Comparison of ENCODE assay signal across 10 mouse cellular contexts in genomic region chr8:103413589-103414575, GRCm38 (mm10).
DNase-seq lines count a peak whose midpoint lies in the region; ATAC-seq lines count a peak whose summit lies in the region.
"Had no signal": no experiment of that assay in that cellular context is flagged by ENCODE, and none has a peak within 500 bp of the region (broad histone marks: within the 10 kb centered on the region; RNA-seq: fewer than 3 reads in every experiment).

No protein-coding gene starts in this region.

- ATAC-seq in midbrain, embryonic 16.5 days = no peak
- no peak for ATAC-seq in stomach, embryonic 15.5 days (ENCODE audit: insufficient read depth, low FRiP score, low read depth)
- ATAC-seq in CD4-positive, CD25-positive, alpha-beta regulatory T cell, adult 4 months = no peak

- 71% methylated on average over 11 of the region's 11 CpGs for WGBS in midbrain, embryonic 10.5 days
- WGBS in midbrain, embryonic 16.5 days = 58% methylated on average over 11 of the region's 11 CpGs
- 48% methylated on average over 11 of the region's 11 CpGs for WGBS in stomach, embryonic 15.5 days

- no peak overlapping the region for H3K4me3 ChIP-seq in midbrain, embryonic 10.5 days
- H3K4me3 ChIP-seq in midbrain, embryonic 16.5 days (ENCODE audit: low read depth, low read length) = no peak overlapping the region
- H3K4me3 ChIP-seq in stomach, embryonic 15.5 days (replicated peaks) = no peak overlapping the region
- H3K4me3 ChIP-seq: layer of hippocampus, adult 2 months; megakaryocyte, embryonic 14.5 days had no signal

- H3K9me3 ChIP-seq in midbrain, embryonic 10.5 days (replicated peaks) = no peaks in the 10 kb centered on the region
- no peaks in the 10 kb centered on the region for H3K9me3 ChIP-seq in midbrain, embryonic 16.5 days (replicated peaks; ENCODE audit: control insufficient read depth, low read length, poor library complexity, severe bottlenecking)
- no peaks in the 10 kb centered on the region for H3K9me3 ChIP-seq in stomach, embryonic 15.5 days

- peak; percentile 33 for DNase-seq in adrenal gland, postnatal 10 days
- no peak for DNase-seq in adrenal gland, adult 8-10 months
- DNase-seq in midbrain, embryonic 10.5 days (ENCODE audit: low spot score) = no peak
- DNase-seq in kidney, postnatal 14 days = peak; percentile 34
- no peak for DNase-seq in cerebellum, adult 8-10 months

- no peaks in the 10 kb centered on the region for H3K27me3 ChIP-seq in midbrain, embryonic 10.5 days (ENCODE audit: low read depth, poor library complexity, severe bottlenecking)
- no peaks in the 10 kb centered on the region for H3K27me3 ChIP-seq in midbrain, embryonic 16.5 days (ENCODE audit: control insufficient read depth, insufficient read depth, low read depth, low read length)
- H3K27me3 ChIP-seq in stomach, embryonic 15.5 days (replicated peaks) = no peaks in the 10 kb centered on the region
- H3K27me3 ChIP-seq: megakaryocyte, embryonic 14.5 days had no signal

- no peaks in the 10 kb centered on the region for H3K36me3 ChIP-seq in midbrain, embryonic 10.5 days
- H3K36me3 ChIP-seq in midbrain, embryonic 16.5 days (ENCODE audit: control insufficient read depth, insufficient read depth, low read length) = no peaks in the 10 kb centered on the region
- H3K36me3 ChIP-seq in stomach, embryonic 15.5 days = no peaks in the 10 kb centered on the region

- H3K27ac ChIP-seq in midbrain, embryonic 10.5 days (replicated peaks) = 0 out of 2 replicates have a peak overlapping the region, but pooled peaks have one; percentile 6
- no peak overlapping the region for H3K27ac ChIP-seq in midbrain, embryonic 16.5 days (ENCODE audit: low read length)
- H3K27ac ChIP-seq in stomach, embryonic 15.5 days = peak overlapping the region; percentile 27; the same call in 1 of the 2 replicates
- H3K27ac ChIP-seq: layer of hippocampus, adult 2 months had no signal

- peaks cover 9% of the 10 kb centered on the region for H3K4me1 ChIP-seq in midbrain, embryonic 10.5 days
- no peaks in the 10 kb centered on the region for H3K4me1 ChIP-seq in midbrain, embryonic 16.5 days (ENCODE audit: control insufficient read depth, insufficient read depth, low read length)
- 0 out of 2 replicates have a peak, but pooled peaks cover 4% of the 10 kb centered on the region for H3K4me1 ChIP-seq in stomach, embryonic 15.5 days
- H3K4me1 ChIP-seq: megakaryocyte, embryonic 14.5 days had no signal

- H3K4me2 ChIP-seq in midbrain, embryonic 16.5 days (ENCODE audit: low read length) = no peak overlapping the region
- no peak overlapping the region for H3K4me2 ChIP-seq in stomach, embryonic 15.5 days

- H3K9ac ChIP-seq in midbrain, embryonic 16.5 days (ENCODE audit: low read depth, low read length) = no peak overlapping the region
- H3K9ac ChIP-seq in stomach, embryonic 15.5 days = no peak overlapping the region

Comparison
In these comparisons a context has a peak if more than half of its experiments do, and no peak if none do; other contexts are left out.
1. DNase-seq: peak in adrenal gland, postnatal 10 days (single experiment) and kidney, postnatal 14 days (single experiment); none in adrenal gland, adult 8-10 months (single experiment), midbrain, embryonic 10.5 days (single experiment) and cerebellum, adult 8-10 months (single experiment).